Mouse (Mus musculus): ENCODE data around the gene Wdr25. TPM values are rescaled to one million over a fixed set of nuclear protein-coding genes. Genes with fewer than 3 reads are reported as not detected.

The Wdr25 gene
- polyA plus RNA-seq, 1 experiment: 18.3 TPM

DNA sequence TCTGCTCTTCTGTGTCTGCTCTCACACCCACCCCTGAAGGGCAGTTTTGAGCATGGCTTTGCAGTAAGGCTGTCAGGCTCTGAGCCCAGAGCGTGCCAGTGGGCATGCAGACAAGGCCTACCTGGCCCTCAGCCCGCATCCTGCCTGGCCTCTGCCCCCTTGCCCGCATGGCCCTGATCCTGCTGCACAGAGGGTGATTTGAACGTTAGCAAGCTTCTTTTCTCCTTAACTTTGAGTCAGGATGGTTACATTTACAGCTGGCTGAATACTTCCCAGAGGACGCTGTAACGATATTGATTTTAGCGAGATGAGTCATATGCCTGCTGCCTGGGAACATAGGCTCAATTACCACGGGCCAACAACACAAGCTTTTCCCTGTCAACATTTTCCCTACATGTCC is 91.0 kb downstream of the Wdr25 start:
- Histone ChIP-seq H3K4me3 (replicated peaks; ENCODE audit: extremely low read depth, low read depth, low read length) (no peak overlapping the region), H3K4me1 (ENCODE audit: control insufficient read depth, insufficient read depth, low read length) (no peaks in the 10 kb centered on the region)
- TF ChIP-seq POLR2A (IDR thresholded peaks at IDR 0.05; ENCODE audit: borderline replicate concordance, extremely low read depth, low read depth, low read length) (no peak), CTCF (IDR thresholded peaks at IDR 0.05; ENCODE audit: insufficient read depth, low read length) (no peak)
- no peak for DNase-seq
- WGBS: 72% methylated on average over 8 of the region's 8 CpGs

DNA sequence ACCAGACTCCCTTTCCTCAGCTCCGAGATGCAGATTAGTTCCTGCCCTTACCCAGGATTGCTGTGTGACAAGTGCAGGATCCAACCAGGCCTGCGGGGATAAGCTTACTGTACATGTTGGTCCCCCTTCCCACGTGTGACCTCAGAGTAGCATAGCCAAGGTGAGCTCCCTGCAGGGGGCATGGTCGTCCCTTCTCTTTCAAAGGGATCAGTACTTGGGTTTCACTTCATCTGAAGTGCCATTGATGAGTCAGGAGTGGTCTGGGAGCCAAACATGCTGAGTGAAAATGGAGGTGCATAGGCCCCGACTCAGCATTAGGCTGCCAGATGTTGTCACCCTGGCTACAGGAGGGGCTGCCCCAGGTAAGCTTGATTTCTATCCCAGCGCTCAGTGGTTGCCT is 91.6 kb downstream of the Wdr25 start:
- 74% methylated on average over 6 of the region's 6 CpGs for WGBS
- TF ChIP-seq POLR2A (IDR thresholded peaks at IDR 0.05; ENCODE audit: borderline replicate concordance, extremely low read depth, low read depth, low read length) (no peak), CTCF (IDR thresholded peaks at IDR 0.05; ENCODE audit: insufficient read depth, low read length) (no peak)
- Histone ChIP-seq H3K4me3 (replicated peaks; ENCODE audit: extremely low read depth, low read depth, low read length) (no peak overlapping the region), H3K4me1 (ENCODE audit: control insufficient read depth, insufficient read depth, low read length) (no peaks in the 10 kb centered on the region)
- no peak for DNase-seq

DNA sequence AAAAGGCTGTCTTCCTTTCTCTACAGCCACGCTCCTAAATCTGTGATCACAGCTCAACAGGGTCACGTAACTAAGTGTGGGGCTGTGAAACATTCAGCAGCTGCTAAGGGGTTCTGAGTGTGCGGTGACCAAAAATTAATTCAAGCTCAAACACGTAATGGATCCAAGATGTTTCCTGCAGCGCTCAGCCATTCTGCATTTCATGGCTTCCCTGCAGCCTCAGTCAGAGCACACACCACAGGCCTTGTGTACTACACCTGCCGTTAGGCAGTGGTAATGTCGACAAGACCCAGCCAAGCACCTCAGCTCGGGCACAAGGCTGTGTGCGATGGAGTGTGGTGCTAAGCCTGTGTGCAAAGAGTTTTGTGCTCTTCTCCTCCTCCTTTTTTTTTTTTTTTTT is 94.0 kb downstream of the Wdr25 start:
- TF ChIP-seq POLR2A (IDR thresholded peaks at IDR 0.05; ENCODE audit: borderline replicate concordance, extremely low read depth, low read depth, low read length): no peak
- no peak for TF ChIP-seq CTCF (IDR thresholded peaks at IDR 0.05; ENCODE audit: insufficient read depth, low read length)
- 90% methylated on average over 9 of the region's 9 CpGs for WGBS
- no peak for DNase-seq
- H3K4me1 ChIP-seq (ENCODE audit: control insufficient read depth, insufficient read depth, low read length): 0 out of 2 replicates have a peak, but pooled peaks cover 2% of the 10 kb centered on the region
- no peak overlapping the region for H3K4me3 ChIP-seq (replicated peaks; ENCODE audit: extremely low read depth, low read depth, low read length)

DNA sequence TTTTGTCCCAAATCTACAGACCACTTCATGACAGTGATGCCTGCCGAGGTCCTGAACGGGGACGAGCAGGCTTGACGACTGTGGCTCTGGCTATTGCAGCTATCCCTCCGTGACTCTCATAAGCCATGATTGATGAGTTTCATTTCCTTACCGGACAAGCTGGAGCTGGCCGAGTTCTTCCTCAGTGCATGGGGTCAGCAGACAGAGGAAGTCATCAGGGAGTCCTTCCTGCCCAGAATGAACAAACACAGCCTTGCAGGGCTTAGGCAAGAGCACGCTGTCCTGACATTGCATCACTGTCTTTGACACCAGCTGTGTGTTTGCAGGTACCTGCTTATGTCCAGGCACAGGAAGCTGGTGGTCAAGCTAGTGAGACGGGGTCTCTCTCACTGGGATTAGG is 97.0 kb downstream of the Wdr25 start:
- Histone ChIP-seq H3K4me3 (replicated peaks; ENCODE audit: extremely low read depth, low read depth, low read length) (no peak overlapping the region), H3K4me1 (ENCODE audit: control insufficient read depth, insufficient read depth, low read length) (0 out of 2 replicates have a peak, but pooled peaks cover 2% of the 10 kb centered on the region)
- DNase-seq: no peak
- TF ChIP-seq POLR2A (IDR thresholded peaks at IDR 0.05; ENCODE audit: borderline replicate concordance, extremely low read depth, low read depth, low read length): no peak
- no peak for TF ChIP-seq CTCF (IDR thresholded peaks at IDR 0.05; ENCODE audit: insufficient read depth, low read length)
- WGBS: 35% methylated on average over 9 of the region's 9 CpGs

DNA sequence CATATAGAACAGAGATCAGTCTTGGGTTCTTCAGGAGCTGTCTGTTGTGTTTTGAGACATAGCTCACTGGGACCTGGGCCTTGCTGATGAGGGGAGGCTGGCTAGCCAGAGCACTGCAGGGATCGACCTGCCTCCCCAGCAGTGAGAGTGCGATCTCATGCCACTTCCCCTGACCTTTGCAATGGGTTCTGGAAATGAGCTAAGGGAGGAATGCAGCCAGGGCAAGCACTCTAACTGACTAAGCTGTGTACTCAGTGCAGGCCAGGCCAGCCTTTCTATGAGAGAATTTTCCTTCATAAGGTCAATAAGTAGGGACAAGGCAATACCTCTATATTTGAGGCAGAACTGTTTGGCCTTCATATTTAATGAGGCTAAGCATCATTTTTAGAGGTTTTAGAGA is 99.6 kb downstream of the Wdr25 start:
- TF ChIP-seq POLR2A (IDR thresholded peaks at IDR 0.05; ENCODE audit: borderline replicate concordance, extremely low read depth, low read depth, low read length) (no peak), CTCF (IDR thresholded peaks at IDR 0.05; ENCODE audit: insufficient read depth, low read length) (no peak)
- Histone ChIP-seq H3K4me3 (replicated peaks; ENCODE audit: extremely low read depth, low read depth, low read length) (no peak overlapping the region), H3K4me1 (ENCODE audit: control insufficient read depth, insufficient read depth, low read length) (0 out of 2 replicates have a peak, but pooled peaks cover 2% of the 10 kb centered on the region)
- no peak for DNase-seq
- 42% methylated on average over 2 of the region's 2 CpGs for WGBS

DNA sequence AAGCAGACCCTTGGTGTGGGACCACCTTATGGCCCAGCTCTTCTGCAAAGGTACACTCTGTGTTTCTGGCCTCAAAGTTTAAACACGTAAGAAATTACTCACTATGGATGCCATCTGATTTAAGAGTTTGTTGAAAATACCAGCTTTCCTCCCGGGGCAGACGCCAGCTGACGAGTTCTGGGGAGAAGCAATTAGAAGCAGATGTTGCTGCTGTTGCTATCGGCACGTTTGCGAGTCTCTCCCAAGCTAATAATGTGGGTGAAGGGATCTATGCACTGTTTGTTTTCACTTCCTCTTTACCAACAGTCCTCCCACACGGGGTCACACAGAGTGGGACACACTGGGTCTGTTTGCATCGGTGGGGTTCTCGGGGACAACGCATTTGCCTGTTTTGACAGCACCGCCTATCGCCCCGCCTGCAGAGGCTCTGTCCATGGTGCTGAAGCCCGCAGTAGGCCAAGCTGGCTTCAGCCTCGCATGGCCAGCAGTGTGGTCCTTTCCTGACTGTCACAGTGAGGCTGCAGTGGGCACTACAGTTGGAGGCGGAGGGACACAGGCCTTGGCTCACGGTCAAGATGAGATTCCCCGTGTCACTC is 101.1 kb downstream of the Wdr25 start:
- peak; percentile 67 for DNase-seq
- H3K4me1 ChIP-seq (ENCODE audit: control insufficient read depth, insufficient read depth, low read length): 0 out of 2 replicates have a peak, but pooled peaks cover 2% of the 10 kb centered on the region
- H3K4me3 ChIP-seq (replicated peaks; ENCODE audit: extremely low read depth, low read depth, low read length): no peak overlapping the region
- TF ChIP-seq CTCF (IDR thresholded peaks at IDR 0.05; ENCODE audit: insufficient read depth, low read length) (no peak), POLR2A (IDR thresholded peaks at IDR 0.05; ENCODE audit: borderline replicate concordance, extremely low read depth, low read depth, low read length) (no peak)
- 6% methylated on average over 19 of the region's 19 CpGs for WGBS

DNA sequence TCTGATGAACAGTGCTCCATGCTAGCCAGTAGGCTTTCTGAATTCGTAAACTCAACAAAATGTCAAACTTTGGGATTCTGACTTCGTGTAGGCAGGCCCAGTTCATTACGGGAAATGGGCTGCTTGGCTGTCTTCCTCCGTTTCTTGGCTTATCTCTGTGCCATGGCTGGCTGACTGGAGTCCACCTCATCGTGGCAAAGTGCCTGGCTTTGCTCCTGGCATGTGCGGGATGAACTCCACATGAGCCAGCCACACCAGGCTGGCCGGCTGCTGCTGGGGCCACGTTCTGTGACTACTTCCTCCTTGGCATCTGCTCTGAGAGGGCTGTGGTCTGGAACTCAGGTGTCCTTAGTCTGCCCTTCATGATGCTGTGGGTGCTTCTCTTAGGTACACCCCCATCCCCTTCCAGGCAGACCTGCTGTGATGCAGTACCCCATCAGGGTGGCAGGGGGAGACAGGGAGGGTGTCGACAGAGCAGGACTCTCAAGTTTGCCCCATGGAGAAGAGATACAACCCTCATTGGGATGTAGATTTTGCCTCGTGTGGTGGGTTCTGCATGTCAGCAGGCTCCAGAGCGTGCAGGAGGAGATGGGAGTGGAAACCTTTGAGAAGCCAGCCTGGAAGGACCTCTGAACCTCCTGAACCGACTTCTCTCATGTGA is 102.7 kb downstream of the Wdr25 start:
- TF ChIP-seq POLR2A (IDR thresholded peaks at IDR 0.05; ENCODE audit: borderline replicate concordance, extremely low read depth, low read depth, low read length) (no peak), CTCF (IDR thresholded peaks at IDR 0.05; ENCODE audit: insufficient read depth, low read length) (no peak)
- 84% methylated on average over 12 of the region's 12 CpGs for WGBS

DNA sequence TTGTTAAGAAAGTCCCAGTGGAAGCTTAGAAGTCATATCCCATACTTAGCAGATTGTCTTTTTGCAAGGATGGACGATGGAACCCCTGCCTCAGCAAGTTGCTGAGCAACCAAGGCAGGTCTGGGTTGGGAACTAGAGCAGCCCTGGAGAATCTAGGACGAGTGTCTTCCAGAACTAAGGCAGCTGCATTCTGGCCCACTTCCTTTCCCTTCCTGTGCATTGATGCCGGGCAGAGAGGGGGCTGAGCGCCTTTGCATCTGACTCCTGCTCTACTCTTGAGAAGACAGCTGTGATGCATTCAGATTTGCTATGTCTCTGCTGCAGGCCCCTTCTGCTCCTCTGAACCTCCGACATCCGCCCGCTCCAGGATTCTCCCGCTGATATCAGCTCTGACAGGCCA is 103.8 kb downstream of the Wdr25 start:
- 85% methylated on average over 8 of the region's 8 CpGs for WGBS
- H3K4me1 ChIP-seq (ENCODE audit: control insufficient read depth, insufficient read depth, low read length): no peaks in the 10 kb centered on the region
- no peak for DNase-seq
- TF ChIP-seq CTCF (IDR thresholded peaks at IDR 0.05; ENCODE audit: insufficient read depth, low read length) (no peak), POLR2A (IDR thresholded peaks at IDR 0.05; ENCODE audit: borderline replicate concordance, extremely low read depth, low read depth, low read length) (no peak)
- no peak overlapping the region for H3K4me3 ChIP-seq (replicated peaks; ENCODE audit: extremely low read depth, low read depth, low read length)

More for the DNA sequence above, 102.7 kb downstream of the Wdr25 start:
- DNase-seq: no peak
- no peaks in the 10 kb centered on the region for H3K4me1 ChIP-seq (ENCODE audit: control insufficient read depth, insufficient read depth, low read length)
- no peak overlapping the region for H3K4me3 ChIP-seq (replicated peaks; ENCODE audit: extremely low read depth, low read depth, low read length)

DNA sequence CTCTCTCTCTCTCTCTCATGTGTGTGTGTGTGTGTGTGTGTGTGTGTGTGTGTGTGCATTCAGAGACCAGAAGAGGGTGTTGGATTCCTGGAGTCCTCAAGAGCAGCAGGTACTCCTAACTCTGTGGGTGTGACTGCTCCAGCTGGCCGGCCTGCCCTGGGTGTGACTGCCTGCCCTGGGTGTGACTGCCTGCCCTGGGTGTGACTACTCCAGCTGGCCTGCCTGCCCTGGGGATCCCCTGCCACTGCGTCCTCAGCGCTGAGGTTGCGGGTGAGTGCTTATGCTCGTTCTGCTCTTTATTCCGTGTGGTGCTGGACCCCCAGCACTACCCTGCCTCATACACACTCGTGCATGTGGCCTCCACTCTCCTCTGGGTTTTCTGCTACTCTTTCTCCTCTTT is 109.5 kb downstream of the Wdr25 start:
- no peak for TF ChIP-seq POLR2A (IDR thresholded peaks at IDR 0.05; ENCODE audit: borderline replicate concordance, extremely low read depth, low read depth, low read length)
- TF ChIP-seq CTCF (IDR thresholded peaks at IDR 0.05; ENCODE audit: insufficient read depth, low read length): no peak

DNA sequence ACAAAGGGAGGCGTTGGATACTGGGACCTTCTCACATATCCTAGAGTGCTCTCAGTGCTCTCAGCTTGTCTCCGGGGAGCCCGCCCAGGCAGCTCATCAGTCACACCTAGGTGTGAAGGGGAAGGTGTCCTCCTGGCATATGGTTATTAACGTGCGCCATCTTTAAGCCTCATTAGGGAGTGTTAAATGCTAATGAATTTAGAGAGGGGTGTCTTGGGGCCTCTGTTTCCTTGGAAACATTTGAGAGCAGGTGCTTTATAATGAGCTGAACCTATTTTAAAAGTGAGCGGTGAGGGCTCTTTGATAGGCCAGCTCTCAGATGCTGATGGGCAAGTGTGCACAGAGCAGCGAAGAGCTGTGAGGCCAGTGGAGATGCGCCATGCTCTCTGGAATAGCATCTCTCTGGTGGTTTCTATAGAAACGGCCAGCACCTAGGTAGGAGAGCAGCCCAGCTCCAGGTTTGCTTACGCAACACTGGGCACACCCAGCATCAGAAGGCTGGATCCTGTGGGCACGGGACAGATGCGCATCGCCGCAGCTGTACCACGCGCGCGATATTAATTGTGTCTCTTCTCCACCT is 116.7 kb downstream of the Wdr25 start:
- 85% methylated on average over 18 of the region's 18 CpGs for WGBS
- TF ChIP-seq POLR2A (IDR thresholded peaks at IDR 0.05; ENCODE audit: borderline replicate concordance, extremely low read depth, low read depth, low read length) (no peak), CTCF (IDR thresholded peaks at IDR 0.05; ENCODE audit: insufficient read depth, low read length) (no peak)
- H3K4me1 ChIP-seq (ENCODE audit: control insufficient read depth, insufficient read depth, low read length): no peaks in the 10 kb centered on the region
- H3K4me3 ChIP-seq (replicated peaks; ENCODE audit: extremely low read depth, low read depth, low read length): no peak overlapping the region
- DNase-seq: no peak

More for the DNA sequence above, 109.5 kb downstream of the Wdr25 start:
- no peaks in the 10 kb centered on the region for H3K4me1 ChIP-seq (ENCODE audit: control insufficient read depth, insufficient read depth, low read length)
- DNase-seq: no peak
- 62% methylated on average over 7 of the region's 7 CpGs for WGBS
- H3K4me3 ChIP-seq (replicated peaks; ENCODE audit: extremely low read depth, low read depth, low read length): no peak overlapping the region
